Comparison of ENCODE assay signal across 20 mouse cellular contexts in the genomic region with DNA sequence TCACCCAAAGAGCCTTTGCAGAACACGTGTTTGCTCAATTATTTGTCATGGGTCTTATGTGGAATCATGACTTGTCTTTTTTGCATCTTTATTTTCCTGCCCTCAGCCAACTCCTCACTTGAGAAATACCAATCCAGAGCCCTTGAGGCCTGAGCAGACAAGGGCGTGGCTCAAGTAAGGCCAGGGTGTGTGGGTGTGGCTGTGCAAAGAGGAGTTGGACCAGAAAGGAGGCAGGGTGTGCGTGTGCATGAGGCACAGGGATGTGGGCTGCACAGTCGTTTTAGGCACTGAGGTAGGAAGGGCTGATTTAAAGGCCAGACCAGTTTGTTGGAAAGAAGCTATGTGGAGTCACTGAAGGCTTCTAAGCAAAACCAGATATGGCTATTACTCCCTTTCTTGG.
A peak's percentile ranks its signal among the peaks of the same experiment; 100 is the strongest.
DNase-seq lines count a peak whose midpoint lies in the region; ATAC-seq lines count a peak whose summit lies in the region.
"Had no signal": no experiment of that assay in that cellular context is flagged by ENCODE, and none has a peak within 500 bp of the region (broad histone marks: within the 10 kb centered on the region; RNA-seq: fewer than 3 reads in every experiment).

No protein-coding gene starts in this region.

- no peak overlapping the region for H3K4me3 ChIP-seq in forebrain, embryonic 12.5 days (replicated peaks)
- H3K4me3 ChIP-seq in forebrain, embryonic 11.5 days (ENCODE audit: low read depth, low read length), result no peak overlapping the region
- no peak overlapping the region for H3K4me3 ChIP-seq in hindbrain, embryonic 14.5 days (replicated peaks; ENCODE audit: low read length)
- H3K4me3 ChIP-seq in intestine, embryonic 15.5 days (replicated peaks), result no peak overlapping the region
- H3K4me3 ChIP-seq: erythroblast, embryonic 14.5 days; heart, embryonic 10.5 days had no signal

- no peak overlapping the region for H3K4me2 ChIP-seq in forebrain, embryonic 12.5 days
- no peak overlapping the region for H3K4me2 ChIP-seq in forebrain, embryonic 11.5 days (ENCODE audit: low read depth, low read length, severe bottlenecking)
- H3K4me2 ChIP-seq in hindbrain, embryonic 14.5 days (replicated peaks), result no peak overlapping the region
- no peak overlapping the region for H3K4me2 ChIP-seq in intestine, embryonic 15.5 days (replicated peaks)

- WGBS in forebrain, embryonic 12.5 days, result 79% methylated on average over 4 of the region's 4 CpGs
- 84% methylated on average over 4 of the region's 4 CpGs for WGBS in forebrain, embryonic 11.5 days
- 56% methylated on average over 4 of the region's 4 CpGs for WGBS in hindbrain, embryonic 14.5 days
- WGBS in intestine, embryonic 15.5 days, result 60% methylated on average over 4 of the region's 4 CpGs

- H3K36me3 ChIP-seq in forebrain, embryonic 12.5 days (replicated peaks), result no peaks in the 10 kb centered on the region
- H3K36me3 ChIP-seq in forebrain, embryonic 11.5 days (ENCODE audit: control insufficient read depth, insufficient read depth, low read length), result no peaks in the 10 kb centered on the region
- H3K36me3 ChIP-seq in hindbrain, embryonic 14.5 days (replicated peaks; ENCODE audit: control insufficient read depth, insufficient read depth), result no peaks in the 10 kb centered on the region
- H3K36me3 ChIP-seq in intestine, embryonic 15.5 days, result no peaks in the 10 kb centered on the region
- H3K36me3 ChIP-seq: heart, embryonic 10.5 days had no signal

- no peaks in the 10 kb centered on the region for H3K27me3 ChIP-seq in forebrain, embryonic 12.5 days
- no peaks in the 10 kb centered on the region for H3K27me3 ChIP-seq in forebrain, embryonic 11.5 days (ENCODE audit: control insufficient read depth, insufficient read depth, low read length)
- H3K27me3 ChIP-seq in hindbrain, embryonic 14.5 days (ENCODE audit: control insufficient read depth, insufficient read depth, low read length), result no peaks in the 10 kb centered on the region
- H3K27me3 ChIP-seq in intestine, embryonic 15.5 days (replicated peaks), result no peaks in the 10 kb centered on the region

- peak overlapping the region; percentile 61; the same call in 1 of the 2 replicates for H3K27ac ChIP-seq in forebrain, embryonic 12.5 days
- no peak overlapping the region for H3K27ac ChIP-seq in forebrain, embryonic 11.5 days (ENCODE audit: low read depth, low read length)
- peak overlapping the region; percentile 59; the same call in 1 of the 2 replicates for H3K27ac ChIP-seq in hindbrain, embryonic 14.5 days
- H3K27ac ChIP-seq in intestine, embryonic 15.5 days, result no peak overlapping the region
- H3K27ac ChIP-seq: heart, embryonic 10.5 days; macrophage had no signal

- peaks cover 4% of the 10 kb centered on the region; the same call in 1 of the 2 replicates for H3K4me1 ChIP-seq in forebrain, embryonic 12.5 days
- H3K4me1 ChIP-seq in forebrain, embryonic 11.5 days (replicated peaks; ENCODE audit: control insufficient read depth, insufficient read depth, low read length), result no peaks in the 10 kb centered on the region
- H3K4me1 ChIP-seq in hindbrain, embryonic 14.5 days (replicated peaks; ENCODE audit: control insufficient read depth, insufficient read depth, low read length), result no peaks in the 10 kb centered on the region
- no peaks in the 10 kb centered on the region for H3K4me1 ChIP-seq in intestine, embryonic 15.5 days (replicated peaks)

- no peak for DNase-seq in forebrain, embryonic 11.5 days (ENCODE audit: low spot score)
- DNase-seq in retina, postnatal 1 day, result peak; percentile 35
- DNase-seq in retina, embryonic 14.5 days (ENCODE audit: low spot score), result no peak
- DNase-seq in hindbrain, embryonic 14.5 days (ENCODE audit: low spot score), result no peak
- no peak for DNase-seq in cerebellum, postnatal 10 days
- DNase-seq in layer of hippocampus, postnatal 36 days, result no peak
- DNase-seq: cerebellum, adult 18-20 months; embryo, embryonic 11 days; gastrocnemius, postnatal 10 days; heart, postnatal 4 days; kidney, adult 2 months; kidney, postnatal 36 days; left cerebral cortex, postnatal 4 days; thymus, postnatal 36 days had no signal

- no peak for ATAC-seq in forebrain, embryonic 12.5 days (ENCODE audit: low FRiP score)
- ATAC-seq in forebrain, embryonic 11.5 days (replicated peaks; ENCODE audit: low FRiP score), result no peak
- ATAC-seq in hindbrain, embryonic 14.5 days (ENCODE audit: low FRiP score), result peak; percentile 51; the same call in 1 of the 2 replicates
- no peak for ATAC-seq in intestine, embryonic 15.5 days
- ATAC-seq: activated CD4-positive, CD25-positive, alpha-beta regulatory T cell, adult 4 months had no signal

- no peaks in the 10 kb centered on the region for H3K9me3 ChIP-seq in forebrain, embryonic 12.5 days
- no peaks in the 10 kb centered on the region for H3K9me3 ChIP-seq in forebrain, embryonic 11.5 days (ENCODE audit: control insufficient read depth, low read length)
- 0 out of 2 replicates have a peak, but pooled peaks cover 3% of the 10 kb centered on the region for H3K9me3 ChIP-seq in hindbrain, embryonic 14.5 days (ENCODE audit: control insufficient read depth, low read length)
- H3K9me3 ChIP-seq in intestine, embryonic 15.5 days, result no peaks in the 10 kb centered on the region
- H3K9me3 ChIP-seq: heart, embryonic 10.5 days had no signal

- H3K9ac ChIP-seq in forebrain, embryonic 12.5 days, result no peak overlapping the region
- H3K9ac ChIP-seq in forebrain, embryonic 11.5 days (ENCODE audit: low read length), result no peak overlapping the region
- no peak overlapping the region for H3K9ac ChIP-seq in hindbrain, embryonic 14.5 days
- H3K9ac ChIP-seq in intestine, embryonic 15.5 days, result no peak overlapping the region

Comparison
In these comparisons a context has a peak if more than half of its experiments do, and no peak if none do; other contexts are left out.
1. H3K27ac ChIP-seq: peak in forebrain, embryonic 12.5 days (single experiment) and hindbrain, embryonic 14.5 days (single experiment); none in forebrain, embryonic 11.5 days (single experiment) and intestine, embryonic 15.5 days (single experiment).